Mouse (Mus musculus): Measurements from ENCODE around the gene Zfp575. TPM values are rescaled to one million over a fixed set of nuclear protein-coding genes. Genes with fewer than 3 reads are reported as not detected.

Zfp575 gene
- polyA plus RNA-seq, 1 experiment from 2014 or later, result 3.6 TPM

- WGBS, result 2% methylated on average over 26 of the region's 27 CpGs
- no peaks in the 10 kb centered on the region for H3K9me3 ChIP-seq (ENCODE audit: control insufficient read depth, low read length)
- 0 out of 2 replicates have a peak, but pooled peaks cover 5% of the 10 kb centered on the region for H3K36me3 ChIP-seq (ENCODE audit: control insufficient read depth, insufficient read depth, low read length)
- peak; percentile 69 for DNase-seq (ENCODE audit: low spot score)
- peaks cover 38% of the 10 kb centered on the region for H3K27me3 ChIP-seq (replicated peaks; ENCODE audit: control insufficient read depth, insufficient read depth, low read length)
- peak; percentile 63 for ATAC-seq (replicated peaks; ENCODE audit: low FRiP score, low TSS enrichment, low read depth)
- peak within 1 kb of the TSS; percentile 36 for H3K9ac ChIP-seq (ENCODE audit: low read length)
- H3K27ac ChIP-seq (ENCODE audit: low read depth), result peak within 1 kb of the TSS; percentile 60
- H3K4me1 ChIP-seq (replicated peaks; ENCODE audit: control insufficient read depth, insufficient read depth, low read length), result peaks cover 5% of the 10 kb centered on the region; the same call in 1 of the 2 replicates
- H3K4me3 ChIP-seq (ENCODE audit: low read depth, low read length), result peak within 1 kb of the TSS; percentile 45
- peak within 1 kb of the TSS; percentile 65 for H3K4me2 ChIP-seq (ENCODE audit: low read length)
These were observed 22.9 kb upstream of the Zfp575 start, which contains the start of gene Phldb3 for GRCm38 (mm10) chr7:24610144-24610878. Phldb3 (plus strand) TSS chr7:24610763.

- Histone ChIP-seq H3K9ac (ENCODE audit: low read length) (no peak overlapping the region), H3K27me3 (replicated peaks; ENCODE audit: control insufficient read depth, insufficient read depth, low read length) (peaks cover 36% of the 10 kb centered on the region), H3K4me3 (ENCODE audit: low read depth, low read length) (no peak overlapping the region), H3K4me2 (ENCODE audit: low read length) (no peak overlapping the region), H3K9me3 (ENCODE audit: control insufficient read depth, low read length) (no peaks in the 10 kb centered on the region), H3K27ac (ENCODE audit: low read depth) (no peak overlapping the region), H3K4me1 (replicated peaks; ENCODE audit: control insufficient read depth, insufficient read depth, low read length) (peaks cover 5% of the 10 kb centered on the region; the same call in 1 of the 2 replicates), H3K36me3 (ENCODE audit: control insufficient read depth, insufficient read depth, low read length) (0 out of 2 replicates have a peak, but pooled peaks cover 8% of the 10 kb centered on the region)
- DNase-seq (ENCODE audit: low spot score), result no peak
- ATAC-seq (replicated peaks; ENCODE audit: low FRiP score, low TSS enrichment, low read depth), result no peak
- WGBS, result 73% methylated on average over 8 of the region's 8 CpGs
These were observed 21.1 kb upstream of the Zfp575 start for GRCm38 (mm10) chr7:24608561-24608960.

- Histone ChIP-seq H3K9ac (ENCODE audit: low read length) (no peak overlapping the region), H3K27me3 (replicated peaks; ENCODE audit: control insufficient read depth, insufficient read depth, low read length) (peaks cover 31% of the 10 kb centered on the region), H3K4me2 (ENCODE audit: low read length) (no peak overlapping the region), H3K4me1 (replicated peaks; ENCODE audit: control insufficient read depth, insufficient read depth, low read length) (peaks cover 5% of the 10 kb centered on the region; the same call in 1 of the 2 replicates), H3K27ac (ENCODE audit: low read depth) (no peak overlapping the region), H3K4me3 (ENCODE audit: low read depth, low read length) (no peak overlapping the region), H3K9me3 (ENCODE audit: control insufficient read depth, low read length) (no peaks in the 10 kb centered on the region), H3K36me3 (ENCODE audit: control insufficient read depth, insufficient read depth, low read length) (0 out of 2 replicates have a peak, but pooled peaks cover 8% of the 10 kb centered on the region)
- DNase-seq (ENCODE audit: low spot score) (no peak), ATAC-seq (replicated peaks; ENCODE audit: low FRiP score, low TSS enrichment, low read depth) (peak; percentile 25; the same call in 1 of the 2 replicates)
- WGBS, result 41% methylated on average over 6 of the region's 6 CpGs
These were observed 20.6 kb upstream of the Zfp575 start for GRCm38 (mm10) chr7:24608017-24608416.

- no peak overlapping the region for H3K9ac ChIP-seq (ENCODE audit: low read length)
These were observed 18.6 kb upstream of the Zfp575 start for GRCm38 (mm10) chr7:24606046-24606445.

GRCm38 (mm10) chr7:24605561-24605960 is 18.1 kb upstream of the Zfp575 start:
- H3K4me3 ChIP-seq (ENCODE audit: low read depth, low read length), result no peak overlapping the region
- peaks cover 11% of the 10 kb centered on the region for H3K27me3 ChIP-seq (replicated peaks; ENCODE audit: control insufficient read depth, insufficient read depth, low read length)

More at GRCm38 (mm10) chr7:24606046-24606445, 18.6 kb upstream of the Zfp575 start:
- Histone ChIP-seq H3K27ac (ENCODE audit: low read depth) (no peak overlapping the region), H3K4me1 (replicated peaks; ENCODE audit: control insufficient read depth, insufficient read depth, low read length) (0 out of 2 replicates have a peak, but pooled peaks cover 2% of the 10 kb centered on the region), H3K4me3 (ENCODE audit: low read depth, low read length) (no peak overlapping the region), H3K27me3 (replicated peaks; ENCODE audit: control insufficient read depth, insufficient read depth, low read length) (peaks cover 12% of the 10 kb centered on the region), H3K36me3 (ENCODE audit: control insufficient read depth, insufficient read depth, low read length) (0 out of 2 replicates have a peak, but pooled peaks cover 8% of the 10 kb centered on the region), H3K4me2 (ENCODE audit: low read length) (no peak overlapping the region), H3K9me3 (ENCODE audit: control insufficient read depth, low read length) (no peaks in the 10 kb centered on the region)
- no peak for ATAC-seq (replicated peaks; ENCODE audit: low FRiP score, low TSS enrichment, low read depth)
- no peak for DNase-seq (ENCODE audit: low spot score)
- WGBS, result 80% methylated on average over 7 of the region's 7 CpGs

GRCm38 (mm10) chr7:24600941-24601597 is 13.6 kb upstream of the Zfp575 start:
- Histone ChIP-seq H3K27ac (ENCODE audit: low read depth) (no peak overlapping the region), H3K4me2 (ENCODE audit: low read length) (peak overlapping the region; percentile 32), H3K4me1 (replicated peaks; ENCODE audit: control insufficient read depth, insufficient read depth, low read length) (no peaks in the 10 kb centered on the region), H3K9me3 (ENCODE audit: control insufficient read depth, low read length) (no peaks in the 10 kb centered on the region), H3K4me3 (ENCODE audit: low read depth, low read length) (no peak overlapping the region), H3K27me3 (replicated peaks; ENCODE audit: control insufficient read depth, insufficient read depth, low read length) (no peaks in the 10 kb centered on the region), H3K9ac (ENCODE audit: low read length) (no peak overlapping the region), H3K36me3 (ENCODE audit: control insufficient read depth, insufficient read depth, low read length) (0 out of 2 replicates have a peak, but pooled peaks cover 3% of the 10 kb centered on the region)
- DNase-seq (ENCODE audit: low spot score), result peak; percentile 98
- peak; percentile 85 for ATAC-seq (replicated peaks; ENCODE audit: low FRiP score, low TSS enrichment, low read depth)
- 5% methylated on average over 13 of the region's 13 CpGs for WGBS

More at GRCm38 (mm10) chr7:24605561-24605960, 18.1 kb upstream of the Zfp575 start:
- Histone ChIP-seq H3K36me3 (ENCODE audit: control insufficient read depth, insufficient read depth, low read length) (0 out of 2 replicates have a peak, but pooled peaks cover 8% of the 10 kb centered on the region), H3K27ac (ENCODE audit: low read depth) (no peak overlapping the region), H3K9me3 (ENCODE audit: control insufficient read depth, low read length) (no peaks in the 10 kb centered on the region), H3K4me2 (ENCODE audit: low read length) (no peak overlapping the region), H3K9ac (ENCODE audit: low read length) (no peak overlapping the region), H3K4me1 (replicated peaks; ENCODE audit: control insufficient read depth, insufficient read depth, low read length) (0 out of 2 replicates have a peak, but pooled peaks cover 2% of the 10 kb centered on the region)
- DNase-seq (ENCODE audit: low spot score), result no peak
- ATAC-seq (replicated peaks; ENCODE audit: low FRiP score, low TSS enrichment, low read depth), result no peak
- 79% methylated on average over 7 of the region's 7 CpGs for WGBS

- Histone ChIP-seq H3K27ac (ENCODE audit: low read depth) (no peak overlapping the region), H3K9me3 (ENCODE audit: control insufficient read depth, low read length) (no peaks in the 10 kb centered on the region), H3K4me1 (replicated peaks; ENCODE audit: control insufficient read depth, insufficient read depth, low read length) (peaks cover 1% of the 10 kb centered on the region; the same call in 1 of the 2 replicates), H3K9ac (ENCODE audit: low read length) (no peak overlapping the region), H3K27me3 (replicated peaks; ENCODE audit: control insufficient read depth, insufficient read depth, low read length) (no peaks in the 10 kb centered on the region), H3K4me3 (ENCODE audit: low read depth, low read length) (no peak overlapping the region), H3K4me2 (ENCODE audit: low read length) (no peak overlapping the region), H3K36me3 (ENCODE audit: control insufficient read depth, insufficient read depth, low read length) (0 out of 2 replicates have a peak, but pooled peaks cover 3% of the 10 kb centered on the region)
- DNase-seq (ENCODE audit: low spot score), result no peak
- no peak for ATAC-seq (replicated peaks; ENCODE audit: low FRiP score, low TSS enrichment, low read depth)
- 76% methylated on average over 15 of the region's 15 CpGs for WGBS
These were observed 12.0 kb upstream of the Zfp575 start for GRCm38 (mm10) chr7:24599211-24600067.

GRCm38 (mm10) chr7:24598121-24598520 is 10.7 kb upstream of the Zfp575 start:
- Histone ChIP-seq H3K4me1 (replicated peaks; ENCODE audit: control insufficient read depth, insufficient read depth, low read length) (peaks cover 4% of the 10 kb centered on the region; the same call in 1 of the 2 replicates), H3K27me3 (replicated peaks; ENCODE audit: control insufficient read depth, insufficient read depth, low read length) (no peaks in the 10 kb centered on the region), H3K9ac (ENCODE audit: low read length) (no peak overlapping the region), H3K9me3 (ENCODE audit: control insufficient read depth, low read length) (no peaks in the 10 kb centered on the region), H3K27ac (ENCODE audit: low read depth) (no peak overlapping the region), H3K4me2 (ENCODE audit: low read length) (no peak overlapping the region), H3K36me3 (ENCODE audit: control insufficient read depth, insufficient read depth, low read length) (no peaks in the 10 kb centered on the region), H3K4me3 (ENCODE audit: low read depth, low read length) (no peak overlapping the region)
- WGBS, result 61% methylated on average over 4 of the region's 4 CpGs
- DNase-seq (ENCODE audit: low spot score) (no peak), ATAC-seq (replicated peaks; ENCODE audit: low FRiP score, low TSS enrichment, low read depth) (no peak)
